Mouse (Mus musculus) midbrain, postnatal 0 days (tissue): Measurements from ENCODE around the gene Apba3. TPM values are rescaled to one million over a fixed set of nuclear protein-coding genes. Genes with fewer than 3 reads are reported as not detected.

Experiments
- ATAC-seq: fragments of 200-750 bp; cut with Nextera tagmentation; 2 replicates; pipeline ENCODE4 v1.8.0; 2017; ENCODE audit warnings: moderate number of reproducible peaks, mild to moderate bottlenecking, moderate TSS enrichment, moderate library complexity; ENCODE audit not compliant: low FRiP score
- DNase-seq: peaks from one replicate; pipeline ENCODE4 v3.0.0-alpha.2; 2015; ENCODE audit warnings: low spot score
- H3K27ac ChIP-seq: fragments of 300-500 bp; sonication (generic); 2 replicates; pipeline ENCODE4 v1.5.1; 2014; ENCODE audit warnings: low read depth, mild to moderate bottlenecking, low read length, mixed read lengths
- H3K27me3 ChIP-seq: fragments of 300-500 bp; sonication (generic); 2 replicates; pipeline ENCODE4 v1.6.1; 2014; ENCODE audit warnings: low read length, control low read depth, mixed read lengths; ENCODE audit not compliant: insufficient read depth
- H3K36me3 ChIP-seq: fragments of 300-500 bp; sonication (generic); 2 replicates; pipeline ENCODE4 v1.6.1; 2014; ENCODE audit warnings: low read length, control low read depth, mixed read lengths; ENCODE audit not compliant: insufficient read depth
- H3K4me1 ChIP-seq: fragments of 300-500 bp; sonication (generic); 2 replicates; pipeline ENCODE4 v1.6.1; 2014; ENCODE audit warnings: mild to moderate bottlenecking, control low read depth, antibody characterized with exemption, low read length, mixed read lengths; ENCODE audit not compliant: insufficient read depth
- H3K4me2 ChIP-seq: fragments of 300-500 bp; sonication (generic); 2 replicates; pipeline ENCODE4 v1.6.1; 2014; ENCODE audit warnings: low read depth, mild to moderate bottlenecking, low read length, mixed read lengths; ENCODE audit not compliant: poor library complexity, severe bottlenecking
- H3K4me3 ChIP-seq: fragments of 300-500 bp; sonication (generic); 2 replicates; pipeline ENCODE4 v1.5.1; 2014; ENCODE audit warnings: low read depth, mild to moderate bottlenecking, low read length, moderate library complexity
- H3K9ac ChIP-seq: fragments of 300-500 bp; sonication (generic); replicated peaks from 2 replicates; pipeline ENCODE4 v1.6.1; 2014; ENCODE audit warnings: mild to moderate bottlenecking, low read length, moderate library complexity, mixed read lengths; ENCODE audit not compliant: poor library complexity, severe bottlenecking
- H3K9me3 ChIP-seq: fragments of 300-500 bp; sonication (generic); 2 replicates; pipeline ENCODE4 v1.6.1; 2016; ENCODE audit warnings: low read length, control low read depth
- CTCF ChIP-seq: IDR thresholded peaks from 2 replicates; pipeline ENCODE4 v1.5.1; 2016; ENCODE audit warnings: antibody characterized with exemption, mild to moderate bottlenecking
- WGBS: fragments of 180-500 bp; shearing (Covaris S2); extraction: QIAGEN DNeasy Blood & Tissue Kit; methylation state at CpG from one replicate; pipeline ENCODE4 v1.1.7; 2014; 5-methylcytosine and 5-hydroxymethylcytosine counted together
- microRNA-seq: library from miRNA; unstranded; fragments of <30 nt; microRNA quantifications from one replicate; pipeline ENCODE4, GENCODE M21; 2016; ENCODE audit warnings: borderline number of aligned reads
- polyA plus RNA-seq: library from polyadenylated mRNA; unstranded; fragments of >200 nt; fragmentation: Nextera tagmentation; extraction: Ambion mirVana; gene quantifications from 2 replicates; pipeline ENCODE4 v1.2.1, GENCODE M21; 2015
- total RNA-seq: library from RNA; depleted of rRNA; stranded (reverse); fragments of >200 nt; gene quantifications from 2 replicates; pipeline ENCODE4 v1.2.3, GENCODE M21; 2014; rRNA removed

Gene Apba3
- total and polyA plus RNA-seq, 2 experiments from 2014 or later = 25.2 to 64.8 TPM

DNA sequence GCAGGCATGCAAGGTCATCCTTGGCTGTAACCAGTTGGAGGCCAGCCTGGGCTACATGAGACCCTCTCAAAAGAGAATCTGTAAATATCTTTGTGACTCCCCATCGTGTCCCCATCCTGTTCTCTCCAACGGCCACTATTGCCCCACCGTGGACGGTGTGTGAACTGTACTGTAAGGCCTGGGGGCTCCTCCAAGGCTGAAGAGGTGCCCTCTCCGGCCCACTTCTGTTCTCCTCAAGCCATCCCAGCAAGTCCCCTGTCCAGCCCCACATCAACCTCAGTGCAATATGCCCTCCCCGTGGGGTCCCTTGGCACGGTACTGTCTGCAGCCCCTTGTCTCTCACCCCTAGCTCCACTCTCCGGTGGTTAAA, 52.6 kb downstream of the Apba3 start:
- Histone ChIP-seq H3K27me3 (no peaks in the 10 kb centered on the region), H3K9ac (peak overlapping the region; percentile 34; the same call in 1 of the 2 replicates), H3K27ac (peak overlapping the region; percentile 88; the same call in 1 of the 2 replicates), H3K36me3 (peaks cover 52% of the 10 kb centered on the region), H3K4me3 (peak overlapping the region; percentile 58), H3K9me3 (no peaks in the 10 kb centered on the region), H3K4me1 (0 out of 2 replicates have a peak, but pooled peaks cover 3% of the 10 kb centered on the region), H3K4me2 (peak overlapping the region; percentile 77)
- TF ChIP-seq CTCF = peak; percentile 42; the same call in 1 of the 2 replicates
- peak; percentile 8 for DNase-seq
- no peak for ATAC-seq
- WGBS = 31% methylated on average over 8 of the region's 8 CpGs

DNA sequence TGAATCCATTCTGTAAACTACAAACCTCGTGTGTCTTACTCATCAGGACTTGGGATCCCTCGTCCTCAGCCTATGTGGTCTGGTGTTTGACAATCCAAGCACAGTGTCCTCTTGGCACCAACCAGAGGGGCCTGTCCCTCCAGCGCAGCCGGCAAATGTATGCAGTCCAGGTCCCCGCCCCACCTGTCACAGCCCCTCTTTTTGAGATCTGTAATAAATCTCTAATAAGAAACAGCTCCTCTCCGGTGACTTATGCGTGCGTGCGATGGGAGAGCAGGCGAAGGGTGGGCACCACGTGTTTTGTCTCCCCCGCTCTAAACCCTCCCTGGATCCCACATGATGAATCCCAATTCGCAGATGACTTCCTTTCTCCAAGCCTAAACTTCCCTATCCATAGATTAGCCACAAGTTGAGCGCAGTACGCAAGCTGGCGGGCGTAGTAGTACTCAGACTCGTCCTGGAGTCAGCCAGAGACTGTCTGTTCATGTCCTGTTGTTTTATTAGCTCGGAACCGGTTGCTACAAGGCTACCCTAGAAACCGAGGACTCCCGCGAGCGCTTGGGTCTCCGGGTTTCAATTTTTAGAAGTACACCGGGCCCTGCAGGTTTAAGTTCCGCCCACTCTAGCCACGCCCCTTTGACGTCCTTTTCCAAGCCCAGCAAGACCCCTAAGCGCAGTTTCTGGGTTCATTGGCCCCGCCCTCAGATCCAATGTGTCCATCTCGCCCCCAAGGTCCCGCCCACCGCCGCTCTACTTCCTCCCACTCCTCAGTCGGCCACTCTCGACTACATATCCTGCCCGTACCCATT, 53.2 kb downstream of the Apba3 start:
- no peak; the same call in 1 of the 2 replicates for ATAC-seq
- peaks cover 54% of the 10 kb centered on the region for H3K36me3 ChIP-seq
- no peak for TF ChIP-seq CTCF

GRCm38 (mm10) chr10:81320550-81321347, 54.0 kb downstream of the Apba3 start, which contains the start of gene Cactin:
Cactin (plus strand) TSS chr10:81321103.
- H3K36me3 ChIP-seq = peaks cover 54% of the 10 kb centered on the region
- WGBS = under 1% methylated on average over 68 of the region's 68 CpGs
- H3K4me3 ChIP-seq = peak within 1 kb of the TSS; percentile 58
- no peaks in the 10 kb centered on the region for H3K27me3 ChIP-seq
- peak; percentile 61 for TF ChIP-seq CTCF
- H3K4me1 ChIP-seq = 0 out of 2 replicates have a peak, but pooled peaks cover 3% of the 10 kb centered on the region
- peak within 1 kb of the TSS; percentile 62 for H3K9ac ChIP-seq
- peak within 1 kb of the TSS; percentile 77 for H3K4me2 ChIP-seq
- DNase-seq (peak; percentile 100), ATAC-seq (peak; percentile 93)
- no peaks in the 10 kb centered on the region for H3K9me3 ChIP-seq
- peak within 1 kb of the TSS; percentile 88 for H3K27ac ChIP-seq

More for the DNA sequence above, 53.2 kb downstream of the Apba3 start:
- DNase-seq = peak; percentile 99
- Histone ChIP-seq H3K4me1 (0 out of 2 replicates have a peak, but pooled peaks cover 3% of the 10 kb centered on the region), H3K4me2 (peak overlapping the region; percentile 77), H3K9me3 (no peaks in the 10 kb centered on the region), H3K27me3 (no peaks in the 10 kb centered on the region), H3K9ac (peak overlapping the region; percentile 34; the same call in 1 of the 2 replicates), H3K4me3 (peak overlapping the region; percentile 58), H3K27ac (peak overlapping the region; percentile 88)
- WGBS = under 1% methylated on average over 37 of the region's 38 CpGs

GRCm38 (mm10) chr10:81321436-81321835, 54.7 kb downstream of the Apba3 start:
- no peak for ATAC-seq
- H3K27ac ChIP-seq = peak overlapping the region; percentile 88
- peak overlapping the region; percentile 62 for H3K9ac ChIP-seq
- H3K4me3 ChIP-seq = peak overlapping the region; percentile 58
- no peaks in the 10 kb centered on the region for H3K9me3 ChIP-seq
- H3K4me2 ChIP-seq = peak overlapping the region; percentile 77
- no peak for TF ChIP-seq CTCF
- no peaks in the 10 kb centered on the region for H3K27me3 ChIP-seq
- WGBS = 4% methylated on average over 20 of the region's 20 CpGs
- DNase-seq = no peak
- H3K4me1 ChIP-seq = 0 out of 2 replicates have a peak, but pooled peaks cover 3% of the 10 kb centered on the region
- peaks cover 56% of the 10 kb centered on the region for H3K36me3 ChIP-seq

GRCm38 (mm10) chr10:81322444-81322843, 55.7 kb downstream of the Apba3 start:
- ATAC-seq = no peak
- H3K36me3 ChIP-seq = peaks cover 62% of the 10 kb centered on the region

More at GRCm38 (mm10) chr10:81322444-81322843, 55.7 kb downstream of the Apba3 start:
- Histone ChIP-seq H3K4me2 (no peak overlapping the region), H3K27me3 (no peaks in the 10 kb centered on the region), H3K4me1 (0 out of 2 replicates have a peak, but pooled peaks cover 3% of the 10 kb centered on the region), H3K9ac (no peak overlapping the region), H3K4me3 (no peak overlapping the region), H3K9me3 (no peaks in the 10 kb centered on the region), H3K27ac (no peak overlapping the region)
- WGBS = 95% methylated on average over 27 of the region's 27 CpGs
- TF ChIP-seq CTCF = no peak
- DNase-seq = no peak

Small RNAs within 50 kb of the gene (microRNA-seq; reads per million reads assigned to microRNA genes)
- 12.7 reads per million, percentile 24 among the genes with 10 or more reads in this experiment for gene Mir3057

Other genes starting within 250 kb of the Apba3 start
Only the 30 nearest of the 33 such genes appear.
- gene Sgta, start 206.8 kb upstream of the Apba3 start, total RNA-seq = 216 and 236 TPM in 2 replicates
- 325 and 348 TPM in 2 replicates for gene Sgta, start 206.8 kb upstream of the Apba3 start, polyA plus RNA-seq
- gene Thop1, start 196.9 kb upstream of the Apba3 start, total RNA-seq = 59.9 and 67.1 TPM in 2 replicates
- gene Thop1, start 196.9 kb upstream of the Apba3 start, polyA plus RNA-seq = 35.2 and 35.8 TPM in 2 replicates
- gene Creb3l3, start 168.1 kb upstream of the Apba3 start, total RNA-seq = 0.28 and 1.6 TPM in 2 replicates
- 0.62 and 0.81 TPM in 2 replicates for gene Creb3l3, start 168.1 kb upstream of the Apba3 start, polyA plus RNA-seq
- gene Map2k2, start 161.0 kb upstream of the Apba3 start, total RNA-seq = 256 and 261 TPM in 2 replicates
- 210 and 218 TPM in 2 replicates for gene Map2k2, start 161.0 kb upstream of the Apba3 start, polyA plus RNA-seq
- gene Zbtb7a, start 131.7 kb upstream of the Apba3 start, total RNA-seq = 23.6 and 29.5 TPM in 2 replicates
- gene Zbtb7a, start 131.7 kb upstream of the Apba3 start, polyA plus RNA-seq = 16.1 and 18.0 TPM in 2 replicates
- 31.2 and 38.0 TPM in 2 replicates for gene Pias4, start 99.0 kb upstream of the Apba3 start, total RNA-seq
- gene Pias4, start 99.0 kb upstream of the Apba3 start, polyA plus RNA-seq = 30.1 and 31.3 TPM in 2 replicates
- gene Eef2, start 90.3 kb upstream of the Apba3 start, total RNA-seq = 2,062 and 2,304 TPM in 2 replicates
- gene Eef2, start 90.3 kb upstream of the Apba3 start, polyA plus RNA-seq = 440 and 459 TPM in 2 replicates
- 56.7 and 88.8 TPM in 2 replicates for gene Dapk3, start 84.0 kb upstream of the Apba3 start, total RNA-seq
- gene Dapk3, start 84.0 kb upstream of the Apba3 start, polyA plus RNA-seq = 59.1 and 60.9 TPM in 2 replicates
- gene 4930442H23Rik, start 83.1 kb upstream of the Apba3 start, total RNA-seq = not detected in 2 replicates
- not detected in 2 replicates for gene 4930442H23Rik, start 83.1 kb upstream of the Apba3 start, polyA plus RNA-seq
- gene Nmrk2, start 64.9 kb upstream of the Apba3 start, total RNA-seq = not detected in 2 replicates
- gene Nmrk2, start 64.9 kb upstream of the Apba3 start, polyA plus RNA-seq = 0.14 TPM in 1 of 2 replicates, not detected in the other
- gene Atcay, start 36.1 kb upstream of the Apba3 start, total RNA-seq = 195 and 200 TPM in 2 replicates
- gene Atcay, start 36.1 kb upstream of the Apba3 start, polyA plus RNA-seq = 91.4 and 94.1 TPM in 2 replicates
- gene Zfr2, start 33.8 kb upstream of the Apba3 start, total RNA-seq = 61.3 and 70.2 TPM in 2 replicates
- gene Zfr2, start 33.8 kb upstream of the Apba3 start, polyA plus RNA-seq = 24.9 and 25.3 TPM in 2 replicates
- gene Matk, start 14.0 kb upstream of the Apba3 start, total RNA-seq = 110 and 114 TPM in 2 replicates
- 96.9 and 108 TPM in 2 replicates for gene Matk, start 14.0 kb upstream of the Apba3 start, polyA plus RNA-seq
- gene Mrpl54, start within 50 bp of the Apba3 start, total RNA-seq = 145 and 164 TPM in 2 replicates
- gene Mrpl54, start within 50 bp of the Apba3 start, polyA plus RNA-seq = 162 and 179 TPM in 2 replicates
- 6.5 and 9.2 TPM in 2 replicates for gene Tjp3, start 24.6 kb downstream of the Apba3 start, total RNA-seq
- 5.1 and 6.3 TPM in 2 replicates for gene Tjp3, start 24.6 kb downstream of the Apba3 start, polyA plus RNA-seq
- 248 and 256 TPM in 2 replicates for gene Pip5k1c, start 26.0 kb downstream of the Apba3 start, total RNA-seq
- 125 and 129 TPM in 2 replicates for gene Pip5k1c, start 26.0 kb downstream of the Apba3 start, polyA plus RNA-seq
- gene Cactin, start 54.1 kb downstream of the Apba3 start, total RNA-seq = 19.5 and 22.7 TPM in 2 replicates
- 18.4 and 20.2 TPM in 2 replicates for gene Cactin, start 54.1 kb downstream of the Apba3 start, polyA plus RNA-seq
- gene Tbxa2r, start 61.8 kb downstream of the Apba3 start, total RNA-seq = 4.3 and 7.0 TPM in 2 replicates
- 3.8 and 4.7 TPM in 2 replicates for gene Tbxa2r, start 61.8 kb downstream of the Apba3 start, polyA plus RNA-seq
- gene Gipc3, start 76.3 kb downstream of the Apba3 start, total RNA-seq = 0.09 and 0.16 TPM in 2 replicates
- not detected in 2 replicates for gene Gipc3, start 76.3 kb downstream of the Apba3 start, polyA plus RNA-seq
- gene Hmg20b, start 83.5 kb downstream of the Apba3 start, total RNA-seq = 9.6 and 12.6 TPM in 2 replicates
- gene Hmg20b, start 83.5 kb downstream of the Apba3 start, polyA plus RNA-seq = 23.4 and 24.5 TPM in 2 replicates
- gene Mfsd12, start 90.5 kb downstream of the Apba3 start, total RNA-seq = 31.9 and 40.6 TPM in 2 replicates
- gene Mfsd12, start 90.5 kb downstream of the Apba3 start, polyA plus RNA-seq = 13.6 and 15.4 TPM in 2 replicates
- gene 4930404N11Rik, start 98.9 kb downstream of the Apba3 start, total RNA-seq = 1.4 TPM in 1 of 2 replicates, not detected in the other
- 0.47 and 0.54 TPM in 2 replicates for gene 4930404N11Rik, start 98.9 kb downstream of the Apba3 start, polyA plus RNA-seq
- 92.6 and 98.3 TPM in 2 replicates for gene Fzr1, start 111.6 kb downstream of the Apba3 start, total RNA-seq
- 147 and 149 TPM in 2 replicates for gene Fzr1, start 111.6 kb downstream of the Apba3 start, polyA plus RNA-seq
- 120 and 132 TPM in 2 replicates for gene Dohh, start 117.5 kb downstream of the Apba3 start, total RNA-seq
- 95.8 and 115 TPM in 2 replicates for gene Dohh, start 117.5 kb downstream of the Apba3 start, polyA plus RNA-seq
- gene Gm48551, start 117.5 kb downstream of the Apba3 start, total RNA-seq = 0.88 and 2.7 TPM in 2 replicates
- 5.8 and 10.2 TPM in 2 replicates for gene Gm48551, start 117.5 kb downstream of the Apba3 start, polyA plus RNA-seq
- 6.6 TPM in 1 of 2 replicates, not detected in the other for gene Gm48552, start 122.0 kb downstream of the Apba3 start, total RNA-seq
- 1.6 and 3.9 TPM in 2 replicates for gene Gm48552, start 122.0 kb downstream of the Apba3 start, polyA plus RNA-seq
- 1.5 and 1.7 TPM in 2 replicates for gene Smim24, start 126.1 kb downstream of the Apba3 start, total RNA-seq
- gene Smim24, start 126.1 kb downstream of the Apba3 start, polyA plus RNA-seq = 1.1 and 2.0 TPM in 2 replicates
- gene Nfic, start 188.7 kb downstream of the Apba3 start, total RNA-seq = 16.2 and 17.4 TPM in 2 replicates
- 19.1 and 21.3 TPM in 2 replicates for gene Nfic, start 188.7 kb downstream of the Apba3 start, polyA plus RNA-seq
- gene Celf5, start 215.7 kb downstream of the Apba3 start, total RNA-seq = 142 and 206 TPM in 2 replicates
- 61.5 and 74.0 TPM in 2 replicates for gene Celf5, start 215.7 kb downstream of the Apba3 start, polyA plus RNA-seq
- 83.0 and 93.1 TPM in 2 replicates for gene Ncln, start 229.4 kb downstream of the Apba3 start, total RNA-seq
- 58.1 and 63.3 TPM in 2 replicates for gene Ncln, start 229.4 kb downstream of the Apba3 start, polyA plus RNA-seq